Comparison of ENCODE assay signal across 9 mouse cellular contexts in the genomic region with DNA sequence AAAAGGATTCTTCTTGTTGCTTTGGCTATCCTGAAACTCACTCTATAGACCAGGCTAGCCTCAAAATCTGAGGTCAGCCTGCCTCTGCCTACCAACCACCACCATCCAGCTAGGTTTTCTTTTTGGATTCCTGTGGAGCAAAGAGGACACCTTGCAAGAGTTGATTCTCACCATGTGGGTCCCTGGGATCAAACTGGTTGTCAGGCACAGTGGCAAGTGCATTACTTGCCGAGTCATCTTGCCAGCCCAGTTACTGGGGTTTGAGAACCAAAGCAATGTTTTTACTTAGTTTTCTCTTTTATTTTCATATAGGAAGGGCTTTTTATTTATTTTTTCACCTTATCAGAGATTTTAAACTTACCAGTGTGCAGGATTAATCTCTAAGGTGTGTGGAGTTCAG.
"Had no signal": no experiment of that assay in that cellular context is flagged by ENCODE, and none has a peak within 500 bp of the region (broad histone marks: within the 10 kb centered on the region; RNA-seq: fewer than 3 reads in every experiment).

No protein-coding gene starts in this region.

- H3K27ac ChIP-seq: left cerebral cortex, adult 2 months; limb, embryonic 15.5 days; macrophage; midbrain, embryonic 15.5 days; neural tube, embryonic 12.5 days; stomach, postnatal 0 days had no signal

- H3K27me3 ChIP-seq: limb, embryonic 15.5 days; megakaryocyte, embryonic 14.5 days; midbrain, embryonic 15.5 days; neural tube, embryonic 12.5 days had no signal

- H3K4me3 ChIP-seq: left cerebral cortex, adult 2 months; limb, embryonic 15.5 days; midbrain, embryonic 15.5 days; neural tube, embryonic 12.5 days had no signal

- H3K9me3 ChIP-seq: limb, embryonic 15.5 days; megakaryocyte, embryonic 14.5 days; midbrain, embryonic 15.5 days; neural tube, embryonic 12.5 days had no signal

- H3K9ac ChIP-seq: limb, embryonic 15.5 days; lung, embryonic 14.5 days; midbrain, embryonic 15.5 days; neural tube, embryonic 12.5 days had no signal

- H3K4me2 ChIP-seq: limb, embryonic 15.5 days; lung, embryonic 14.5 days; midbrain, embryonic 11.5 days; midbrain, embryonic 15.5 days; neural tube, embryonic 12.5 days had no signal

- H3K36me3 ChIP-seq: limb, embryonic 15.5 days; midbrain, embryonic 15.5 days; neural tube, embryonic 12.5 days had no signal
